Mouse (Mus musculus) MEL (cell line): ENCODE measurements around the gene Hoxd13.

ENCODE experiments used
- CTCF ChIP-seq, 3 experiments: IDR thresholded peaks in 2 of 3; conservative IDR thresholded peaks in 1 of 3; 2 replicates each; pipeline ENCODE4 v1.5.1; 2011 to 2012; ENCODE audit warnings: low read length in 3 of 3, low read depth in 2 of 3, mild to moderate bottlenecking in 2 of 3, improper control_type of control experiment in 1 of 3, inconsistent platforms in 1 of 3, mixed read lengths in 1 of 3, moderate library complexity in 1 of 3; ENCODE audit not compliant: control insufficient read depth in 1 of 3, insufficient read depth in 1 of 3, poor library complexity in 1 of 3, severe bottlenecking in 1 of 3
- GATA1 ChIP-seq: IDR thresholded peaks from 2 replicates; pipeline ENCODE4 v1.6.1; 2011; ENCODE audit warnings: low read depth, low read length, improper control_type of control experiment
- MYC ChIP-seq: IDR thresholded peaks from 2 replicates; pipeline ENCODE4 v1.6.1; 2011; ENCODE audit warnings: low read depth, mild to moderate bottlenecking, low read length, improper control_type of control experiment, moderate library complexity
- NRF1 ChIP-seq: IDR thresholded peaks from 2 replicates; pipeline ENCODE4 v1.6.1; 2014; ENCODE audit warnings: low read depth, mild to moderate bottlenecking, inconsistent platforms, low read length, improper control_type of control experiment, moderate library complexity; ENCODE audit not compliant: poor library complexity, insufficient read depth, severe bottlenecking
- POLR2A ChIP-seq, 2 experiments: IDR thresholded peaks; 2 replicates each; pipeline ENCODE4 v1.6.1; 2011 to 2012; ENCODE audit warnings: low read length in 2 of 2, mild to moderate bottlenecking in 2 of 2, control low read depth in 1 of 2, improper control_type of control experiment in 1 of 2, low read depth in 1 of 2, moderate library complexity in 1 of 2; ENCODE audit not compliant: control insufficient read depth in 1 of 2, insufficient read depth in 1 of 2, poor library complexity in 1 of 2
- POLR2AphosphoS5 ChIP-seq: IDR thresholded peaks from 2 replicates; pipeline ENCODE4 v1.6.1; 2012; ENCODE audit warnings: low read depth, borderline replicate concordance, mild to moderate bottlenecking, inconsistent platforms, low read length, moderate library complexity, mixed read lengths
- RAD21 ChIP-seq: IDR thresholded peaks from 2 replicates; pipeline ENCODE4 v1.6.1; 2011; ENCODE audit warnings: mild to moderate bottlenecking, low read depth, low read length, improper control_type of control experiment
- RCOR1 ChIP-seq: IDR thresholded peaks from 2 replicates; pipeline ENCODE4 v1.6.1; 2012; ENCODE audit warnings: low read depth, mild to moderate bottlenecking, inconsistent platforms, low read length, improper control_type of control experiment
- SIN3A ChIP-seq: IDR thresholded peaks from 2 replicates; pipeline ENCODE4 v1.6.1; 2012; ENCODE audit warnings: low read length, improper control_type of control experiment, inconsistent platforms
- TCF12 ChIP-seq: IDR thresholded peaks from 2 replicates; pipeline ENCODE4 v1.6.1; 2014; ENCODE audit warnings: low read depth, mild to moderate bottlenecking, inconsistent platforms, low read length, improper control_type of control experiment, moderate library complexity
- USF1 ChIP-seq: IDR thresholded peaks from 2 replicates; pipeline ENCODE4 v1.6.1; 2014; ENCODE audit warnings: low read depth, mild to moderate bottlenecking, inconsistent platforms, low read length, improper control_type of control experiment, moderate library complexity
- ZC3H11A ChIP-seq: IDR thresholded peaks from 2 replicates; pipeline ENCODE4 v1.6.1; 2012; ENCODE audit warnings: low read depth, mild to moderate bottlenecking, inconsistent platforms, low read length, improper control_type of control experiment
- ZKSCAN1 ChIP-seq: IDR thresholded peaks from 2 replicates; pipeline ENCODE4 v1.6.1; 2012; ENCODE audit warnings: low read depth, mild to moderate bottlenecking, inconsistent platforms, low read length, improper control_type of control experiment, moderate library complexity

GRCm38 (mm10) chr2:74708676-74709075 is 40.6 kb downstream of the Hoxd13 start:
- TF ChIP-seq MYC (no peak), RCOR1 (no peak), POLR2AphosphoS5 (no peak), POLR2A (IDR thresholded peaks at IDR 0.05; ENCODE audit: control insufficient read depth in 1 of 2, insufficient read depth in 1 of 2, low read depth in 1 of 2, low read length in 2 of 2, poor library complexity in 1 of 2) (no peak), ZC3H11A (no peak), CTCF (IDR thresholded peaks at IDR 0.05 in 2 of 3, conservative IDR thresholded peaks at IDR 0.05 in 1 of 3; ENCODE audit: control insufficient read depth in 1 of 3, insufficient read depth in 1 of 3, low read depth in 2 of 3, low read length in 3 of 3, poor library complexity in 1 of 3, severe bottlenecking in 1 of 3) (no peak), RAD21 (no peak), GATA1 (no peak), USF1 (no peak), TCF12 (no peak), NRF1 (no peak), ZKSCAN1 (no peak), SIN3A (no peak)
